In the genomic region with DNA sequence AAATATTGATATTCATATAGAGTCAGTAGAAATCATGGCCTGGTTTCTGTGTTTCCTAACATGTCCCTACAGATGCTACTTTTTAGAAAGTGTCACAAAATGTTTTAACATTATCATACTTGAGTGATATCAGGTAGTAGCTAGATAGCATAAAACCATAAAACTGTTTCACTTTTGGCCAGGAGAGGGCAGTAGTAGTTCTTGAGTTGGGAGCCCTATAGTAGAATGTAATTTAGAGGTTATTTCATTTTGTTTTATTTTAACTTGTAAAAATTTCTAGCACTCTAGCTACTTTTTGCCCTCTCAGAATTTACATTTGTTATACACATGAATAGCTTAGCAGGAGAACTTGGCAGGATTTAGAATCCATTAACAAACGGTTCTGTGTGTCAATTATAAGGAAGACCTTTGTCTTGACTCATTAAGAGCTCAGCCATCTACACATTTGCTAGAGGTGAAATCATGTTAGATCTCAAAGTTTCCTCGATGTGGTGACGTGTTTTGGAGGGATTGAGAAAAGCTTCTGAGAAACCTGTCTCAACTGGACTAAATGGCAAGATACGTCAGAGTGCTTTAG, we compare ENCODE assay signal across 11 mouse cellular contexts.
A peak's percentile ranks its signal among the peaks of the same experiment; 100 is the strongest.
DNase-seq lines count a peak whose midpoint lies in the region; ATAC-seq and TF ChIP-seq lines count a peak whose summit lies in the region.
"Had no signal": no experiment of that assay in that cellular context is flagged by ENCODE, and none has a peak within 500 bp of the region (broad histone marks: within the 10 kb centered on the region; RNA-seq: fewer than 3 reads in every experiment).

No protein-coding gene starts in this region.

- DNase-seq in forebrain, embryonic 10.5 days (ENCODE audit: extremely low spot score, low spot score), result no peak
- peak; percentile 3 for DNase-seq in liver, adult 2 months (ENCODE audit: extremely low read depth, low read depth, low spot score)
- DNase-seq in liver, embryonic 11.5 days (ENCODE audit: low spot score), result no peak
- DNase-seq in adipocyte (ENCODE audit: low spot score), result peak; percentile 2
- DNase-seq in left cerebral cortex, postnatal 4 days, result peak; percentile 1
- DNase-seq in testis, postnatal 14 days (ENCODE audit: low spot score), result no peak
- DNase-seq in adrenal gland, postnatal 36 days, result no peak
- DNase-seq: kidney, adult 2 months had no signal

- ATAC-seq in forebrain, embryonic 13.5 days, result peak; percentile 75
- ATAC-seq in liver, embryonic 11.5 days (replicated peaks; ENCODE audit: low FRiP score), result no peak

- intact Hi-C loops in left cerebral cortex, postnatal 4 days (cut with DNase I), result loop anchor here (10.0 kb wide), 1 partner anchor 1320 kb away; no protein-coding TSS in a partner anchor

- WGBS in forebrain, embryonic 13.5 days, result 21% methylated on average over 4 of the region's 4 CpGs
- 56% methylated on average over 4 of the region's 4 CpGs for WGBS in forebrain, embryonic 10.5 days
- WGBS in liver, adult 2 months, result 50% methylated on average over 4 of the region's 4 CpGs
- WGBS in liver, embryonic 11.5 days, result 52% methylated on average over 4 of the region's 4 CpGs

- H3K4me2 ChIP-seq in forebrain, embryonic 13.5 days, result no peak overlapping the region
- no peak overlapping the region for H3K4me2 ChIP-seq in liver, embryonic 11.5 days
- H3K4me2 ChIP-seq: embryonic facial prominence, embryonic 15.5 days; limb, embryonic 15.5 days had no signal

- no peak for TF ChIP-seq CTCF in liver, adult 2 months (IDR thresholded peaks at IDR 0.05; ENCODE audit: low read depth, low read length)

- H3K27me3 ChIP-seq in forebrain, embryonic 13.5 days, result no peaks in the 10 kb centered on the region
- H3K27me3 ChIP-seq in forebrain, embryonic 10.5 days (ENCODE audit: poor library complexity, severe bottlenecking), result no peaks in the 10 kb centered on the region
- H3K27me3 ChIP-seq in liver, adult 2 months (ENCODE audit: control insufficient read depth, insufficient read depth, low read length), result no peaks in the 10 kb centered on the region
- no peaks in the 10 kb centered on the region for H3K27me3 ChIP-seq in liver, embryonic 11.5 days (replicated peaks; ENCODE audit: control insufficient read depth, insufficient read depth, low read length)
- H3K27me3 ChIP-seq: embryonic facial prominence, embryonic 15.5 days; limb, embryonic 15.5 days had no signal

- H3K36me3 ChIP-seq in forebrain, embryonic 13.5 days (ENCODE audit: poor library complexity, severe bottlenecking), result no peaks in the 10 kb centered on the region
- no peaks in the 10 kb centered on the region for H3K36me3 ChIP-seq in forebrain, embryonic 10.5 days (replicated peaks)
- no peaks in the 10 kb centered on the region for H3K36me3 ChIP-seq in liver, adult 2 months (ENCODE audit: control insufficient read depth, insufficient read depth, low read length)
- no peaks in the 10 kb centered on the region for H3K36me3 ChIP-seq in liver, embryonic 11.5 days (ENCODE audit: control insufficient read depth, insufficient read depth, low read length)
- H3K36me3 ChIP-seq: embryonic facial prominence, embryonic 15.5 days; limb, embryonic 15.5 days had no signal

- H3K4me1 ChIP-seq in forebrain, embryonic 13.5 days, result no peaks in the 10 kb centered on the region
- no peaks in the 10 kb centered on the region for H3K4me1 ChIP-seq in forebrain, embryonic 10.5 days
- H3K4me1 ChIP-seq in liver, adult 2 months (ENCODE audit: control insufficient read depth, insufficient read depth, low read length), result no peaks in the 10 kb centered on the region
- no peaks in the 10 kb centered on the region for H3K4me1 ChIP-seq in liver, embryonic 11.5 days (replicated peaks; ENCODE audit: control insufficient read depth, insufficient read depth, low read length)
- H3K4me1 ChIP-seq: embryonic facial prominence, embryonic 15.5 days; limb, embryonic 15.5 days had no signal

- TF ChIP-seq POLR2A in liver, adult 2 months (IDR thresholded peaks at IDR 0.05; ENCODE audit: extremely low read depth, insufficient read depth, low read length), result no peak

- no peak overlapping the region for H3K4me3 ChIP-seq in forebrain, embryonic 13.5 days
- H3K4me3 ChIP-seq in forebrain, embryonic 10.5 days, result no peak overlapping the region
- no peak overlapping the region for H3K4me3 ChIP-seq in liver, adult 2 months (ENCODE audit: insufficient read depth, low read depth, low read length)
- H3K4me3 ChIP-seq in liver, embryonic 11.5 days (ENCODE audit: low read depth, low read length), result no peak overlapping the region
- H3K4me3 ChIP-seq: embryonic facial prominence, embryonic 15.5 days; limb, embryonic 15.5 days had no signal

- H3K9me3 ChIP-seq in forebrain, embryonic 13.5 days (replicated peaks), result no peaks in the 10 kb centered on the region
- no peaks in the 10 kb centered on the region for H3K9me3 ChIP-seq in forebrain, embryonic 10.5 days
- H3K9me3 ChIP-seq in liver, embryonic 11.5 days (ENCODE audit: control insufficient read depth, low read length), result no peaks in the 10 kb centered on the region
- H3K9me3 ChIP-seq: embryonic facial prominence, embryonic 15.5 days; limb, embryonic 15.5 days had no signal

- H3K27ac ChIP-seq in forebrain, embryonic 13.5 days, result no peak overlapping the region
- H3K27ac ChIP-seq in forebrain, embryonic 10.5 days, result no peak overlapping the region
- no peak overlapping the region for H3K27ac ChIP-seq in liver, adult 2 months (replicated peaks; ENCODE audit: insufficient read depth, low read depth, low read length)
- H3K27ac ChIP-seq in liver, embryonic 11.5 days (ENCODE audit: low read depth, low read length), result no peak overlapping the region
- H3K27ac ChIP-seq: embryonic facial prominence, embryonic 15.5 days; limb, embryonic 15.5 days had no signal

- H3K79me2 ChIP-seq in liver, adult 2 months (ENCODE audit: control insufficient read depth, insufficient read depth, low read length), result no peaks in the 10 kb centered on the region

- no peak overlapping the region for H3K9ac ChIP-seq in forebrain, embryonic 13.5 days
- no peak overlapping the region for H3K9ac ChIP-seq in liver, adult 2 months (ENCODE audit: low read depth, low read length)
- H3K9ac ChIP-seq in liver, embryonic 11.5 days (ENCODE audit: low read depth, low read length), result no peak overlapping the region
- H3K9ac ChIP-seq: embryonic facial prominence, embryonic 15.5 days; limb, embryonic 15.5 days had no signal

Comparison
In these comparisons a context has a peak if more than half of its experiments do, and no peak if none do; other contexts are left out.
1. DNase-seq: peak in liver, adult 2 months (single experiment), adipocyte (single experiment) and left cerebral cortex, postnatal 4 days (single experiment); none in forebrain, embryonic 10.5 days (single experiment), liver, embryonic 11.5 days (single experiment), testis, postnatal 14 days (single experiment) and adrenal gland, postnatal 36 days (0 of 2).